Mouse (Mus musculus) thymus, adult 2 months (tissue): ENCODE data around the gene St8sia2. TPM values are rescaled to one million over a fixed set of nuclear protein-coding genes. Genes with fewer than 3 reads are reported as not detected.

ENCODE experiments used
- DNase-seq: peaks from one replicate; pipeline ENCODE4 v3.0.0; 2021
- H3K27ac ChIP-seq: fragments of 200-500 bp; 2 replicates; pipeline ENCODE4 v1.5.1; 2012; ENCODE audit warnings: low read length, control low read depth; ENCODE audit not compliant: control insufficient read depth, insufficient read depth
- H3K27me3 ChIP-seq: fragments of 200-500 bp; 2 replicates; pipeline ENCODE4 v1.6.1; 2012; ENCODE audit warnings: mild to moderate bottlenecking, low read length, moderate library complexity, mixed read lengths; ENCODE audit not compliant: control insufficient read depth, insufficient read depth
- H3K36me3 ChIP-seq: fragments of 200-500 bp; 2 replicates; pipeline ENCODE4 v1.6.1; 2012; ENCODE audit warnings: mild to moderate bottlenecking, low read length, moderate library complexity; ENCODE audit not compliant: control insufficient read depth, insufficient read depth
- H3K4me1 ChIP-seq: fragments of 200-500 bp; replicated peaks from 2 replicates; pipeline ENCODE4 v1.6.1; 2012; ENCODE audit warnings: low read length; ENCODE audit not compliant: control insufficient read depth, insufficient read depth
- H3K4me3 ChIP-seq: fragments of 200-500 bp; 2 replicates; pipeline ENCODE4 v1.5.1; 2012; ENCODE audit warnings: mild to moderate bottlenecking, low read length, control low read depth, moderate library complexity; ENCODE audit not compliant: control insufficient read depth, insufficient read depth
- CTCF ChIP-seq: fragments of 200-500 bp; IDR thresholded peaks from 2 replicates; pipeline ENCODE4 v1.5.1; 2012; ENCODE audit warnings: mild to moderate bottlenecking, control low read depth, low read length, moderate library complexity, borderline replicate concordance; ENCODE audit not compliant: control insufficient read depth, poor library complexity, insufficient read depth; ENCODE audit errors: extremely low read depth
- POLR2A ChIP-seq: fragments of 200-500 bp; IDR thresholded peaks from 2 replicates; pipeline ENCODE4 v1.6.1; 2012; ENCODE audit warnings: mild to moderate bottlenecking, low read length, control low read depth, moderate library complexity; ENCODE audit not compliant: control insufficient read depth, poor library complexity, insufficient read depth; ENCODE audit errors: extremely low read depth
- WGBS: fragments of 180-500 bp; shearing (Covaris S2); methylation state at CpG from one replicate; pipeline ENCODE4 v1.1.7; 2018; 5-methylcytosine and 5-hydroxymethylcytosine counted together
- polyA plus RNA-seq: library from polyadenylated mRNA; depleted of rRNA; stranded (reverse); fragments of >200 nt; gene quantifications from 2 replicates; pipeline ENCODE4 v1.2.3, GENCODE M21; 2012

St8sia2 gene
- polyA plus RNA-seq, 1 experiment, result 0.47 TPM

GRCm38 (mm10) chr7:74045166-74045957 is 31.9 kb upstream of the St8sia2 start:
- H3K27ac ChIP-seq, result no peak overlapping the region
- H3K27me3 ChIP-seq, result no peaks in the 10 kb centered on the region
- 92% methylated on average over 8 of the region's 8 CpGs for WGBS
- no peak overlapping the region for H3K4me3 ChIP-seq
- H3K4me1 ChIP-seq, result no peaks in the 10 kb centered on the region
- TF ChIP-seq POLR2A, result no peak
- no peak for TF ChIP-seq CTCF
- DNase-seq, result no peak
- no peaks in the 10 kb centered on the region for H3K36me3 ChIP-seq

GRCm38 (mm10) chr7:74043562-74044138 is 30.2 kb upstream of the St8sia2 start:
- H3K27ac ChIP-seq, result no peak overlapping the region
- TF ChIP-seq POLR2A (no peak), CTCF (no peak)
- WGBS, result 68% methylated on average over 13 of the region's 13 CpGs
- no peak overlapping the region for H3K4me3 ChIP-seq
- no peak for DNase-seq
- H3K27me3 ChIP-seq, result no peaks in the 10 kb centered on the region
- H3K4me1 ChIP-seq, result no peaks in the 10 kb centered on the region
- no peaks in the 10 kb centered on the region for H3K36me3 ChIP-seq

GRCm38 (mm10) chr7:74025007-74025406 is 11.5 kb upstream of the St8sia2 start:
- Histone ChIP-seq H3K4me3 (no peak overlapping the region), H3K27me3 (no peaks in the 10 kb centered on the region), H3K4me1 (no peaks in the 10 kb centered on the region), H3K36me3 (no peaks in the 10 kb centered on the region), H3K27ac (no peak overlapping the region)
- TF ChIP-seq POLR2A, result no peak
- peak; percentile 48; the same call in 1 of the 2 replicates for TF ChIP-seq CTCF
- WGBS, result 26% methylated on average over 5 of the region's 5 CpGs
- peak; percentile 55 for DNase-seq

- no peak overlapping the region for H3K4me3 ChIP-seq
- DNase-seq, result no peak
- no peaks in the 10 kb centered on the region for H3K4me1 ChIP-seq
- WGBS, result 72% methylated on average over 3 of the region's 3 CpGs
- no peak for TF ChIP-seq CTCF
- TF ChIP-seq POLR2A, result no peak
- no peaks in the 10 kb centered on the region for H3K27me3 ChIP-seq
- H3K27ac ChIP-seq, result no peak overlapping the region
- H3K36me3 ChIP-seq, result no peaks in the 10 kb centered on the region
Measured at GRCm38 (mm10) chr7:74024171-74024570, 10.7 kb upstream of the St8sia2 start.

- WGBS, result 79% methylated on average over 2 of the region's 2 CpGs
- DNase-seq, result no peak
- no peaks in the 10 kb centered on the region for H3K27me3 ChIP-seq
Measured at GRCm38 (mm10) chr7:74022571-74022970, 9.1 kb upstream of the St8sia2 start.

GRCm38 (mm10) chr7:74021771-74022170 is 8.3 kb upstream of the St8sia2 start:
- H3K27ac ChIP-seq, result no peak overlapping the region
- no peaks in the 10 kb centered on the region for H3K27me3 ChIP-seq
- WGBS, result 89% methylated on average over 6 of the region's 6 CpGs
- H3K4me3 ChIP-seq, result no peak overlapping the region
- TF ChIP-seq POLR2A (no peak), CTCF (no peak)
- no peak for DNase-seq
- H3K4me1 ChIP-seq, result no peaks in the 10 kb centered on the region
- no peaks in the 10 kb centered on the region for H3K36me3 ChIP-seq

More at GRCm38 (mm10) chr7:74022571-74022970, 9.1 kb upstream of the St8sia2 start:
- TF ChIP-seq CTCF (no peak), POLR2A (no peak)
- H3K4me1 ChIP-seq, result no peaks in the 10 kb centered on the region
- H3K36me3 ChIP-seq, result no peaks in the 10 kb centered on the region
- H3K4me3 ChIP-seq, result no peak overlapping the region
- H3K27ac ChIP-seq, result no peak overlapping the region

- DNase-seq, result no peak
- no peak for TF ChIP-seq CTCF
- TF ChIP-seq POLR2A, result no peak
- Histone ChIP-seq H3K4me1 (no peaks in the 10 kb centered on the region), H3K27ac (no peak overlapping the region), H3K36me3 (no peaks in the 10 kb centered on the region), H3K27me3 (peaks cover 4% of the 10 kb centered on the region; the same call in 1 of the 2 replicates), H3K4me3 (no peak overlapping the region)
- WGBS, result 67% methylated on average over 2 of the region's 2 CpGs
Measured at GRCm38 (mm10) chr7:74016613-74017012, 3.1 kb upstream of the St8sia2 start.
